Mouse (Mus musculus) embryonic fibroblast, embryonic 13.5 days (primary cell): Measurements from ENCODE around the gene Zscan5b.

Experiments used
- CTCF ChIP-seq: IDR thresholded peaks from 2 replicates; pipeline ENCODE4 v1.5.1; 2011; ENCODE audit warnings: mild to moderate bottlenecking, control low read depth, low read length, moderate library complexity, borderline replicate concordance; ENCODE audit not compliant: insufficient read depth
- POLR2A ChIP-seq: IDR thresholded peaks from 2 replicates; pipeline ENCODE4 v1.6.1; 2011; ENCODE audit warnings: low read depth, mild to moderate bottlenecking, control low read depth, low read length, moderate library complexity

- TF ChIP-seq CTCF (no peak), POLR2A (no peak)
These were observed 17.7 kb downstream of the Zscan5b start for GRCm38 (mm10) chr7:6239787-6240186.
